In genomic region chr11:102445891-102446361, GRCm38 (mm10) we compare ENCODE assay signal across 7 mouse cellular contexts. TPM values are rescaled to one million over a fixed set of nuclear protein-coding genes. Genes with fewer than 3 reads are reported as not detected.
DNase-seq lines count a peak whose midpoint lies in the region; ATAC-seq lines count a peak whose summit lies in the region.

No protein-coding gene starts in this region.

- H3K27me3 ChIP-seq in embryonic facial prominence, embryonic 14.5 days (replicated peaks; ENCODE audit: control insufficient read depth, insufficient read depth, low read length), result no peaks in the 10 kb centered on the region
- H3K27me3 ChIP-seq in hindbrain, embryonic 11.5 days (ENCODE audit: control insufficient read depth, insufficient read depth, low read length), result peaks cover 5% of the 10 kb centered on the region; the same call in 1 of the 2 replicates
- no peaks in the 10 kb centered on the region for H3K27me3 ChIP-seq in lung, embryonic 16.5 days (ENCODE audit: control insufficient read depth, insufficient read depth, low read depth, low read length)

- H3K4me3 ChIP-seq in embryonic facial prominence, embryonic 14.5 days (ENCODE audit: low read depth, low read length), result peak overlapping the region; percentile 95
- peak overlapping the region; percentile 94 for H3K4me3 ChIP-seq in hindbrain, embryonic 11.5 days (ENCODE audit: low read depth, low read length)
- H3K4me3 ChIP-seq in lung, embryonic 16.5 days (ENCODE audit: low read length), result peak overlapping the region; percentile 88

- DNase-seq in ovary, postnatal 10 days (ENCODE audit: low spot score), result peak; percentile 39
- no peak for DNase-seq in ovary, postnatal 14 days (ENCODE audit: low spot score)
- DNase-seq in embryonic facial prominence, embryonic 14.5 days (ENCODE audit: low spot score), result peak; percentile 92
- DNase-seq in hindbrain, embryonic 11.5 days (ENCODE audit: low spot score), result no peak
- DNase-seq in embryo, embryonic 10 days (ENCODE audit: low spot score), result no peak

- peaks cover 29% of the 10 kb centered on the region for H3K36me3 ChIP-seq in embryonic facial prominence, embryonic 14.5 days (ENCODE audit: control insufficient read depth, insufficient read depth, low read length)
- H3K36me3 ChIP-seq in hindbrain, embryonic 11.5 days (ENCODE audit: control insufficient read depth, insufficient read depth, low read length), result peaks cover 2% of the 10 kb centered on the region; the same call in 1 of the 2 replicates
- H3K36me3 ChIP-seq in lung, embryonic 16.5 days (ENCODE audit: control insufficient read depth, insufficient read depth, low read length), result peaks cover 18% of the 10 kb centered on the region

- peak overlapping the region; percentile 86 for H3K4me2 ChIP-seq in embryonic facial prominence, embryonic 14.5 days (ENCODE audit: low read depth, low read length)
- peak overlapping the region; percentile 89 for H3K4me2 ChIP-seq in hindbrain, embryonic 11.5 days (replicated peaks; ENCODE audit: low read depth, low read length)
- peak overlapping the region; percentile 83 for H3K4me2 ChIP-seq in lung, embryonic 16.5 days (ENCODE audit: low read depth, low read length)

- H3K9me3 ChIP-seq in embryonic facial prominence, embryonic 14.5 days (ENCODE audit: control insufficient read depth, low read length), result no peaks in the 10 kb centered on the region
- no peaks in the 10 kb centered on the region for H3K9me3 ChIP-seq in hindbrain, embryonic 11.5 days (ENCODE audit: control insufficient read depth, low read length)
- H3K9me3 ChIP-seq in lung, embryonic 16.5 days (ENCODE audit: control insufficient read depth, low read length), result no peaks in the 10 kb centered on the region

- peak overlapping the region; percentile 92 for H3K27ac ChIP-seq in embryonic facial prominence, embryonic 14.5 days (replicated peaks; ENCODE audit: low read depth, low read length)
- peak overlapping the region; percentile 92 for H3K27ac ChIP-seq in hindbrain, embryonic 11.5 days (ENCODE audit: low read depth, low read length)
- H3K27ac ChIP-seq in lung, embryonic 16.5 days (ENCODE audit: low read length), result peak overlapping the region; percentile 89

- WGBS in embryonic facial prominence, embryonic 14.5 days, result 10% methylated on average over 7 of the region's 7 CpGs
- 22% methylated on average over 7 of the region's 7 CpGs for WGBS in hindbrain, embryonic 11.5 days
- WGBS in lung, embryonic 16.5 days, result under 1% methylated on average over 7 of the region's 7 CpGs

- H3K9ac ChIP-seq in embryonic facial prominence, embryonic 14.5 days (ENCODE audit: low read depth, low read length), result peak overlapping the region; percentile 98
- peak overlapping the region; percentile 99 for H3K9ac ChIP-seq in hindbrain, embryonic 11.5 days (ENCODE audit: low read depth, low read length)
- H3K9ac ChIP-seq in lung, embryonic 16.5 days (ENCODE audit: low read length), result peak overlapping the region; percentile 98

- peaks cover 33% of the 10 kb centered on the region for H3K4me1 ChIP-seq in embryonic facial prominence, embryonic 14.5 days (ENCODE audit: control insufficient read depth, insufficient read depth, low read length)
- H3K4me1 ChIP-seq in hindbrain, embryonic 11.5 days (replicated peaks; ENCODE audit: control insufficient read depth, insufficient read depth, low read length), result peaks cover 15% of the 10 kb centered on the region
- H3K4me1 ChIP-seq in lung, embryonic 16.5 days (replicated peaks; ENCODE audit: control insufficient read depth, insufficient read depth, low read length), result peaks cover 42% of the 10 kb centered on the region

- peak; percentile 3; the same call in 1 of the 2 replicates for ATAC-seq in embryonic facial prominence, embryonic 14.5 days (ENCODE audit: low read depth)
- ATAC-seq in hindbrain, embryonic 11.5 days (ENCODE audit: low FRiP score), result no peak
- ATAC-seq in lung, embryonic 16.5 days (ENCODE audit: low read depth), result peak; percentile 52
- ATAC-seq in erythroid progenitor cell, adult 5-6 weeks (replicated peaks; ENCODE audit: low FRiP score, poor library complexity, severe bottlenecking), result no peak

RNA-seq across cellular contexts. Expression of gene Fam171a2, which starts 1.6 kb away (rescaled TPM):
- polyA plus RNA-seq in embryonic facial prominence, embryonic 14.5 days (2014; fragmentation: Nextera tagmentation; extraction: Ambion mirVana), result 6.8 and 10.7 TPM in 2 replicates
- polyA plus RNA-seq in hindbrain, embryonic 11.5 days (2014; fragmentation: Nextera tagmentation; extraction: Ambion mirVana), result 10.7 and 11.7 TPM in 2 replicates
- 2.9 and 3.9 TPM in 2 replicates for polyA plus RNA-seq in lung, embryonic 16.5 days (2015; fragmentation: Nextera tagmentation; extraction: Ambion mirVana)
- total RNA-seq in erythroid progenitor cell, adult 5-6 weeks (2015; ENCODE audit: low replicate concordance), result not detected in 2 replicates
- not detected in 2 replicates for total RNA-seq in erythroid progenitor cell, adult 5-6 weeks (2017; ENCODE audit: low replicate concordance)

RNA-seq across cellular contexts. Expression of gene Grn, which starts 15.8 kb away (rescaled TPM):
- 121 and 129 TPM in 2 replicates for polyA plus RNA-seq in embryonic facial prominence, embryonic 14.5 days (2014; fragmentation: Nextera tagmentation; extraction: Ambion mirVana)
- polyA plus RNA-seq in hindbrain, embryonic 11.5 days (2014; fragmentation: Nextera tagmentation; extraction: Ambion mirVana), result 43.3 and 47.2 TPM in 2 replicates
- 195 and 201 TPM in 2 replicates for polyA plus RNA-seq in lung, embryonic 16.5 days (2015; fragmentation: Nextera tagmentation; extraction: Ambion mirVana)
- total RNA-seq in erythroid progenitor cell, adult 5-6 weeks (2015; ENCODE audit: low replicate concordance), result 90.1 and 125 TPM in 2 replicates
- 38.5 and 49.9 TPM in 2 replicates for total RNA-seq in erythroid progenitor cell, adult 5-6 weeks (2017; ENCODE audit: low replicate concordance)

RNA-seq across cellular contexts. Expression of gene Itga2b, which starts 24.0 kb away (rescaled TPM):
- polyA plus RNA-seq in embryonic facial prominence, embryonic 14.5 days (2014; fragmentation: Nextera tagmentation; extraction: Ambion mirVana), result 6.0 and 6.6 TPM in 2 replicates
- polyA plus RNA-seq in hindbrain, embryonic 11.5 days (2014; fragmentation: Nextera tagmentation; extraction: Ambion mirVana), result 3.9 and 5.5 TPM in 2 replicates
- polyA plus RNA-seq in lung, embryonic 16.5 days (2015; fragmentation: Nextera tagmentation; extraction: Ambion mirVana), result 12.1 TPM in 2 replicates
- total RNA-seq in erythroid progenitor cell, adult 5-6 weeks (2015; ENCODE audit: low replicate concordance), result 4.2 and 15.9 TPM in 2 replicates
- total RNA-seq in erythroid progenitor cell, adult 5-6 weeks (2017; ENCODE audit: low replicate concordance), result 20.4 and 34.3 TPM in 2 replicates

RNA-seq across cellular contexts. Expression of gene Slc25a39, which starts 38.2 kb away (rescaled TPM):
- polyA plus RNA-seq in embryonic facial prominence, embryonic 14.5 days (2014; fragmentation: Nextera tagmentation; extraction: Ambion mirVana), result 190 and 194 TPM in 2 replicates
- 152 and 166 TPM in 2 replicates for polyA plus RNA-seq in hindbrain, embryonic 11.5 days (2014; fragmentation: Nextera tagmentation; extraction: Ambion mirVana)
- polyA plus RNA-seq in lung, embryonic 16.5 days (2015; fragmentation: Nextera tagmentation; extraction: Ambion mirVana), result 234 and 252 TPM in 2 replicates
- total RNA-seq in erythroid progenitor cell, adult 5-6 weeks (2015; ENCODE audit: low replicate concordance), result 211 and 271 TPM in 2 replicates
- total RNA-seq in erythroid progenitor cell, adult 5-6 weeks (2017; ENCODE audit: low replicate concordance), result 78.9 and 80.8 TPM in 2 replicates

RNA-seq across cellular contexts. Expression of gene Rundc3a, which starts 52.7 kb away (rescaled TPM):
- 7.1 and 7.8 TPM in 2 replicates for polyA plus RNA-seq in embryonic facial prominence, embryonic 14.5 days (2014; fragmentation: Nextera tagmentation; extraction: Ambion mirVana)
- polyA plus RNA-seq in hindbrain, embryonic 11.5 days (2014; fragmentation: Nextera tagmentation; extraction: Ambion mirVana), result 43.3 and 47.8 TPM in 2 replicates
- 1.8 and 2.9 TPM in 2 replicates for polyA plus RNA-seq in lung, embryonic 16.5 days (2015; fragmentation: Nextera tagmentation; extraction: Ambion mirVana)
- total RNA-seq in erythroid progenitor cell, adult 5-6 weeks (2015; ENCODE audit: low replicate concordance), result not detected in 2 replicates
- total RNA-seq in erythroid progenitor cell, adult 5-6 weeks (2017; ENCODE audit: low replicate concordance), result not detected in 2 replicates

Comparison
In these comparisons a context has a peak if more than half of its experiments do, and no peak if none do; other contexts are left out.
1. DNase-seq: peak in ovary, postnatal 10 days (single experiment) and embryonic facial prominence, embryonic 14.5 days (single experiment); none in ovary, postnatal 14 days (single experiment), hindbrain, embryonic 11.5 days (single experiment) and embryo, embryonic 10 days (single experiment).
2. ATAC-seq: peak in embryonic facial prominence, embryonic 14.5 days (single experiment) and lung, embryonic 16.5 days (single experiment); none in hindbrain, embryonic 11.5 days (single experiment) and erythroid progenitor cell, adult 5-6 weeks (single experiment).
3. Peak in every context shown above with its lines, with median percentiles within 50 percentile points of each other: H3K27ac ChIP-seq, H3K4me2 ChIP-seq, H3K4me3 ChIP-seq and H3K9ac ChIP-seq.